Mouse (Mus musculus) mature B cell (primary cell): ENCODE data around the gene Ror2.
"Not testable (repeated sequence)": the region's sequence is repeated elsewhere in the genome, so short reads cannot be mapped to it uniquely, and the experiment has no call there.

Experiments
- in situ Hi-C: fragments of 300-500 bp; cut with MboI; formaldehyde crosslinking; loops from 2 replicates; pipeline ENCODE4 v1.14.3; 2019

The Ror2 gene

DNA sequence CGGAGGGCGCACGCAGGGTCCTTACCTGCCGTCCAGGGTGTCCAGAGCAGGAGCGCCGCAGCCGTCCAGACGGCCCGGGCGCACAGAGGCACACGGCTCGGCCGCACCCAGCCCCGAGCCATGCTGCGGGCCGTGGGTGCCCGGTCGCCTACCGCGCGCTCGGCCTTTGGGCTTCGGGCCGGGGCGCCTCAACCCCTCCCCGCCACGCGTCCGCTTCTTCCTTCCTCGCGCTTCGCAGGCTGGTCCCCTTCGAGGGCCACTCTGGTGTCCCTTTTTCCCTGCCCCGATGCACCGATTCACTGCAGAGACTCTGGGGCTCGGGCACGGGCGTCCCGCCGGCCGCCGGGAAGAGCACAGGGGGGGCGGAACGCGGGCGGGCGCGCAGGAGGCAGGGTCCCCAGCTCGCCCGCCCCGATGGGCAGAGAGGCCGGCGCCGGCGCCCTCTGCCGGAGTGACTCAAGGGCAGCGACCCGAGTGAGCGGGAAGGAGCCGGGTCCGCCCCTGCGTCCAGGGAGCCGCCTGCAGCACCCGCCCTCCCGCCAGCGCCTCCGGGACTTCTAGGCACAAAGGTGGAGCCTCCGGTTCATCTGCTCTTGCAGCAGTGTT is at the start of gene Ror2:
Gene Ror2 (minus strand): TSS at position 369 of the 606 bp plus-strand sequence.
- in situ Hi-C loops = no loop called here

DNA sequence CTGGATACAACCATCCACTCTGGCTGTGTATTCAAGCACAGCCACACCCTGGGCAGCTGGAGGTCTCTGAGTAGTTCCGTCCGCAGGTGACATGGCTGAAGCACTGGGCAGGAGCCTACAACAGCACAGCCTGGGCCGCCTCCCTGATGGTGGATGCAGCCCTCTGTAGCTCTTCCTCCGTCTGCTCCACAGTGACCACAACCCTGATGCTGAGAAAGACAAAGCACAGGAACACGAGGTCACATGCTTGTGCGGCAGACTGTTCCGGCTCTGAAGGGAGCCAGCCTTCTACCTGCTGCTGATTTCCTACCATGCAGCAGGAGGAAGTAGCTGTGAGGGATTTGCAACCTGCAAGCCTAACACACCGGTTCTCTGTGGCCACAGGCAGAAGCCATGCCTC is 47.8 kb upstream of the Ror2 start:
- in situ Hi-C loops = no loop called here

DNA sequence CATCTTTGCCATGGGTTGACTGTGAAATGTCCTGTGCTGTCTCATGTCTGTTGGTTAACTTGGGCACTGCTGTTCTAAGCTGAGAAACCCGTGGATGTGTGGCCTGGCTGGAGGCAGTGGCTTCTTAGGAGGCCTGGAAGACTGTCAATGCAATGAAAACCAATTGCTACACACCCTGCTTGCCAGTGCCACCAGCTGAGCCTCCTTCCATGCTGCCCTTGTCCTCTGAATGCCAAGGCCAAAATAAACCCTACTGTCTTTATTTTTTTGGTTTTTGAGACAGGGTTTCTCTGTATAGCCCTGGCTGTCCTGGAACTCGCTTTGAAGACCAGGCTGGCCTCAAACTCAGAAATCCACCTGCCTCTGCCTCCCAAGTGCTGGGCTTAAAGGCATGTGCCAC is 44.3 kb upstream of the Ror2 start:
- in situ Hi-C loops = no loop called here

DNA sequence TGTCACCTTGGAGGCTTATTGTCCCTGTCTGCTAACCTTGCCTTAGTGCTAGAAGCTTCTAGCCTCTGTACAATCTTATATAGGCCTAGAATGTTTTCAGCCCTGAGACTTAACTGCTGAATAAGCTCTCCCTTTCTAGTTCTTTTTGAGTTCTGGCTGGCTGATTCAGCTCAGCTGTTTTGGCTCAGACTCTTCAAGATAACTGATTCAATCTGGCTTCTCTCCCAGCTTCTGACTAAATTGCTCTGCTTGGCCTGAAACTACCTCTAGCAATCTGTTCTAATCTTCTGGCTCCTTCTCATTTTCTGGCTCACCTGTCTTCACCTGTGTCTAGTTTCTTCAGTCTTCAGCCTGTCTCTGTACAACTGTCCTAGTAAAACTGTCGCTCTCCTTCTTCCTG is 39.6 kb upstream of the Ror2 start:
- in situ Hi-C loops = no loop called here

DNA sequence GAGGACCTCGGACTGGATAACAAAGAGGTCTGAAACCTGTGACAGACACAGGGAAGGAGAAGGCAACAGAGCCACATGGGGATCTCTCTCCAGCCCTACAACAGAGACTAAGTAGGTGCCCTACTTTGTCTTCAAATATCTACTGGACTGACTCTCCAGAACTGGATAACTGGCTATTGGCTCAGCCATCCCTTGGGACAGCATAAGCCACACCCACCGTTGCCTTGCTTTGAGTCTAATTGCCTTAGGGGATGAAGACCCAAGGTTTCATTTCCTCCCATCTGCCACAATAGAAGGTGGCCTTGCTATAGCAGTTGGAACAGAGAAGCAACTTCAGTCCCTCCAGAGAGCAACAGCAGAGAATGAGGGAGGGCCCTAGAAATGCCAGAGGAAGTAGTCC is 37.7 kb upstream of the Ror2 start:
- in situ Hi-C loops = no loop called here

DNA sequence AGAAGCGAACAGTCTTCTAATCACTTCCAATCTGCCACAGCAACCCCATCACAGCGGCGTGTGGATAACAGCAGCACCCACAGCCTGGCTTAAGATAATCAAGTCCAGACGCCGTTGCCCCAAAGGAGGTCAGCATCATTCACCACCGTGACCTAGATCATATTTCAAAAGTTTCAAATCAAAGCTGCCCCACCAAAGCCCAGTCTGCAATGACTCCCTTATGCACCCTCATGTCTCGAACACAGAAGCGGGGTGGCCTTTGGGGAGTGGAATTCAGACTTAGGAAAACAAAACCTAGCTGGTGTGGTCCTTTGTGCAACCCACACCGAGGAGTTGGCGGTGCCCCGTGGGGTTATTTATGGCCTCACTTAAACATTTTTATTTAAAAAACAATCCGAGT is 35.0 kb upstream of the Ror2 start:
- in situ Hi-C loops = no loop called here

DNA sequence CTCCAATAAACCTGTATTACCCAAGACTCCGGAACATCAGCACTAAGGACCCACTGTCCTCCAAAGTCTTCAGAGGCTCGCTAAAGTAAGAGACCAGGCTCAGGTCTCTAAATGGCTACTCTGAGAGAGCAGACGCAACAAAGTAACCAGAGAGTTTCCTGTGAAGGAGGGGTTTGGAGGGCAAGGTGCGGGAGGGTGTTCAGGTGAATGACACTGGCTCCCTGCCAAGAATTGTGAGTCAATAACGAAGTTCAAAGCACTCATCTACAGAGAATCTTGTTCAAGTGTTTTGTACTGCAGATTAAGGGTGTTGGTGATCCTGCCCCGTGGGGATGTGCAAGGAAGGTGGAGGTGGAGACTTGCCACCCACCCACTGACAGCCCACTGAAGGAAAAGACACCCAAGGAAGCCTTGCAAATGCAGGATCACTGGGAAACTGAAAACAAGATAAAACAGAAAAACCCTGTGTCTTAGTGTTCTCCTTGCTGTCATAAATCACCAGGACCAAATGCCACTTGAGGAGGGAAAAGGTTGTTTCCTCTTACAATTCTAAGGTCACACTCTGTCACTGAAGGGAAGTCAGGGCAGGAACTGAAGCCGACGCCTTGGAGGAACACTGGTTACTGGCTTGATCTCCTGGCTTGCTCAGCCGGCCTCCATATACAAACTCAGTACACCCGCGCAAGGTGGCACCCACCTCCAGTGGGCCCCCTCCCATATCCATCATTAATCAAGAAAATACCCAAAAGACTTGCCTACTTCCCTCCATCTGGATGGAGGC is 30.8 kb upstream of the Ror2 start:
- in situ Hi-C loops = no loop called here

DNA sequence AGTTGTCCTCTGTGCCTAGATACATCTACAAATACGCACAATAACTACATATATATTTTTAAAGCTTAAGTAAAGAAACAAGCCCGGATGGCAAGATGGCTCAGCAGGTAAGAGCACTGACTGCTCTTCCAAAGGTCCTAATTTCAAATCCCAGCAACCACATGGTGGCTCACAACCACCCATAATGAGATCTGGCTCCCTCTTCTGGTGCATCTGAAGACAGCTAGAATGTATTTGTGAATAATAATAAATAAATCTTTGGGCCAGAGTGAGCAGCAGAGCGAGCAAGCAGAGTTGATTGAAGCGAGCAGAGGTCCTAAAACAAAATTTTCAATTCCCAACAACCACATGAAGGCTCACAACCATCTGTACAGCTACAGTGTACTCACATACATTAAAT is 29.8 kb upstream of the Ror2 start:
- in situ Hi-C loops = not testable (repeated sequence)

DNA sequence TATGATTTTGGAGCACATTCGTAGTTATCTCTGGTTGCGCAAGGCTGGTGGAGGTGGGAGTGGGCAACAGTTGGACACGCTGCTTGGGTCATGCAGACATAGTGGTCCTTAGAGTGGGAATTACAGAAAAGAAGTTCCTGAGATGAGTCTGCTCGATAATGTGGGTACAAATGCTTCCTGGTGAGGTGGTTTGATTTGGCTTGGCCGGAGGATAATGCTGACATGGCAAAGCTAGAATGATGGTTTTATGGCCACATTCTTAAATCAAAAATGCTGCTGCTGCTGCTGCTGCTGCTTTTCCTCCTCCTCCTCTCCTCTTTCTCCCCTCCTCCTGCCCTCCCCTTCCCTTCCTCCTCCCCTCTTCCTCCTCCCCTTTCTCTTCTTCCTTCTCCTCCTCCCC is 24.5 kb upstream of the Ror2 start:
- in situ Hi-C loops = no loop called here

DNA sequence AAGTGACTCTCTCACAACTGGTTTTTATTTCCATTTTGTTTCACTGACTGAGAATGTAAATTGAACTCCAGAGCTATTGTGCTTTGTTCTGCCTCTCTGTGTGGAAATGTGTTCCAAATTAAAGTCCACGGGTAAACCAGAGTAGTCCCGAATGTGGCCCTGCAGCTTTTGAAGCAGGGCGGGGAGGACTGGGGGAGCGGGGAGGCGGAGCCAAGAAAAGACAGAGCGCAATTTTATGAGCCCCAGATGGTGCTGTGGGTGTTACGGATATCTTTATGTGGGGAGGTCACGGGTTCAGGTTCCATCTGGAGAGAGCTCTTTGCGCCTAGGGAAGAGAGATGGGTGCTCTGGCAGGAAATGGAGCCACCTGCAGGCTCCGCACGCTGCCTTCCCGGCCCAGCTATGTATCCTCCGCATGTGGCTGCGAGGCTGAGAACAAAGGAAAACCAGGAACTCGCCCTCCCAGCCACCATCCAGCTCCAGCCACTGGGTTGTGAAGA is 23.8 kb upstream of the Ror2 start:
- in situ Hi-C loops = no loop called here

DNA sequence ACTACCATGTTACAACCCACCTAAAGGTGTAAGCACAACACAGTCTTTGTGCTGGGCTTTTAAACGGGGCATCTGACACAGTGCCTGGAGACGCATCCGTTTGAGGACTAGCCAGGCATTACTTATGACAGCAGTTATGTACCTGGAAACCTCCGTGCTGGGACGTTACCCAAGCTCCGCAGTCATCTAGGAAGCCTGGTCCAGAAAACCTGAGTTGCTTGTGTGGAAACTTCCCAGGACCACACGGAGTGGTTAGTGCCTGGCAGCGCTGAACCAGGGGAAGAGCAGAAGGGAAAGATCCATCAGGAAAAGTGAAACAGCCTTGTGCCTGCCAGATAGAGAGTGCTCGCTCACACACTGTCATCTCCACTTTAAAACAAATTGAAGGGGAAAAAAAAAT is 23.2 kb upstream of the Ror2 start:
- in situ Hi-C loops = no loop called here

DNA sequence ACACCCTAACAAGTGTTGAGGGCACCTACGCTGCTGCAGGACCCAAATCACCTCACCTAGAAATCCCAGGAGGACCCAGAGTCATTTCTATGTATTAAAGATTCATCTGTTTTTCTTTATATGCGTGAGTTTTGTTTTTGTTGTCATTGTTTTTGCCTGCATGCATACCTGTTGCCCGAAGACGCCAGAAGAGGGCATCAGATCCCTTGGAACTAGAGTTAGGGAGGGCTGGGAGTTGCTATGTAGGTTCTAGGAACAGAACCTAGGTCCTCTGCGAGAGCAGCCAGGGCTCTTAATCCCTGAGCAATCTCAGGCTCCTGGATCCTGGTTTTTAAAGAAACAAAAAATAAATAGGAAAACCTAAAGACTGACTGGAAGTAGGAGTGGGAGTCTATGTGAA is 20.9 kb upstream of the Ror2 start:
- in situ Hi-C loops = no loop called here

DNA sequence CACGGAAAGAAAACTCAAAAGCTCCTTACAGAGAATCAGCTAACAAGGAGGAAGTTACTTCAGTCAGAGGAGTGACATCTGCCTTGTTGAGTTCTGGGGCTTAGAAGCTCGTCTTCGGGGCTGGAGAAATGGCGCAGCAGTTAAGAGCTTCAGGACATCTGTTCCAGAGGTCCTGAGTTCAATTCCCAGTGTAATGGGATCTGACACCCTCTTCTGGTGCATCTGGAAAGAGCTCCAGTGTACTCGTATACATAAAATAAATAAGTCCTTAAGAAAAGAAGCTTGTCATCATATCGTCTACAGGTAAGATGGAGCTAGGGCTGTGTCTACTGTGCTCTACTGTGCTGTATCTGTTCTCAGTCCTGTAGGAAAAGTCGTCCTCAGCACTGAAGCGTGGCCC is 19.3 kb upstream of the Ror2 start:
- in situ Hi-C loops = no loop called here

DNA sequence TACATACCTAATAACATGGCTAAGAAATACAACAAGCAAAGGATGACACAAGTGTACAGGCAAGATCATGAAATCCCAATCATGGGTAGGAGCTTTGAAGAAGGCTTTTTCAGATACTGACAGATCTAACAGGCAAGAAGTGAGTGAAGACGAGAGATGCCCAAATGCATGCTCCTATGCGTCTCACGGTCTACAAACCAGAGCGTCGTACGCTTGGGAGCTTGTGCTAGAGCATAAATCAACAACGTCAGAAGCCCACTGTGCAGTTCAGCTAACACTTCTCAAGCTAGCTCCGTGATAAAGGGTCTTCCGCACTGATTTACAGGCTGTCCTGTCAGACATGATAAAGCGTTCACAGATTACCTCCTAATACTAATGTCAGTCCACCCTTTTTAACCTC is 16.8 kb upstream of the Ror2 start:
- in situ Hi-C loops = no loop called here

DNA sequence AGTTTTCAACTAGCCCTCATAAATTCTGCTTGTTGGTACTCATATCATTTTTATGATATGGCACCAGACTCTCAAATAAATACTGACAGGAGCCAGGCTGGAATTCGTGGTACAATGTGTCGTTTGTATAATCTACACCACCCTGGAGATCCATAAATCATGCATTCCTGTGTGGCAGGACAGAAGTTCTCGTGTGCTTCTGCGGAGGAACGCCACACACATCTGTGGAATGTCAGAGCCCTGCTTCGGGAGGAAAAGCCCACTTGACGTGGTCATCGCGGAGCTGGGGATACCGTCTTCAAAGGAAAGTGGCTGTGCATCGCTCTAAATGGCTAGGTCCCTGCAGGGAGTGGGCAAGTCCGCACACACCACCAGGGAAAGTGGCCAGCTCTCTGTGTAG is 7.1 kb upstream of the Ror2 start:
- in situ Hi-C loops = no loop called here

DNA sequence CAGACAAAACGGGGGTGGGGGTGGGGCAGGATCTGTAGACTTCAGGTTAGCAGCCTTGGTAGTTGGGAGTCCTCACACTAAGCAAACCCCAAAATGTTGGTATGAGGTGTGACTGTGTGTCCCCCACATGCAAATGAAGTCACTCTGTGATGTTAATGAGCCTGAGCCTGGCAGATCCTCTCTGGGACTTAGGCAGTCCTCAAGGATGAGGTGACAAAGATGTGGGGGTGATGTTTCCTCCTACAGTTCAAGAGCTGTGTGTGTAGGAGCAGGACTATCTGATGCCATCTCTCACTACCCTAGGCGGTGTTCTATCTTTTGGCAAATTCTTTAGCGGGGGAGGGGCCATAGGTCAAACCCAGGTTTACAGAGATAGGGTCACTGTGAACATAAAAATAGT is 6.3 kb upstream of the Ror2 start:
- in situ Hi-C loops = no loop called here

DNA sequence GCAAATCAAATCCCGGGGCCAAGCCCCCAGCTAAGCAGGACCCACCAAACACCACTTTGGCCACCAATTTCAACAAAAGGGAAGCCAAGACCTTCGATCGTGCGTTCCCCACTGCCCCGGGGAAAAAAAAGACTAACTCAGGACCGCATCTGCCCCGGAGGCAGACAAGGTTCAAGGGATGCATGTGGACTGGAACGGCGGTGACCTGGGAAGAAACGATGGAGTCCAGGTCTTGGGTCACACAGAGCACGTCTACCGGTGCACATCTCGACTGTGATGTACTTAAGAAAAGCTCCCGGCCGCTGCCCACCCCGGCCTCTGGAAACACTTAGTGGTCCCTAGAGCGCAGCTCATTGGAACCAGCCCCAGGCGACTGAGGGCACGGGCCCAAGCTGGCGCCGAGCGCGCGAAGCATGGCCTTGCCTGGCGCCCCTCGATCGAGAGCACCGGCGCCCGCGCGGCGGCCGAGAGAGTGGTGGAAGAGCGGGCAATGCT is 616 bp downstream of the Ror2 start:
- in situ Hi-C loops = no loop called here

DNA sequence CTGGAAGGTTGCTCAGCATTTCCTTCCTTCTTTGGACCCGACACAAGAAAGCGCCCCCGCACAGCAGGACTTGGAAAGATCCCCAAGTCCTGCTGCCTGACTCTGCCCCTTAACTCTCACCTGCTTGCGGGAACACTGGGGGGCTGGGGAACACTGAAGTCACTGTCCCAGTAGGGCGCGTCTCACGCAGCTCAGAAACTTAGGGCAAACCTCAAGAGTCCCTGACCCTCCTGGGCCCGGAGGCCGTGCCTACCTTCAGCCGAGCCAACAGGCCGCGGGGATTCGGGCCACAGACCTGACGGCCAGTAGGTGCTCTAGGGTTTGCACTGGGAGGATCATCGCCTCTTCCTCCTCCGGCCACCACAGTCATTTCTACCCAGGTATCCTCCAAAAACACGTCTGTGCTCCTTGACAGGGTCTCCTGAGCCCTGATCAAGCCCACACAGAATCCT is 1.2 kb downstream of the Ror2 start:
- in situ Hi-C loops = no loop called here

DNA sequence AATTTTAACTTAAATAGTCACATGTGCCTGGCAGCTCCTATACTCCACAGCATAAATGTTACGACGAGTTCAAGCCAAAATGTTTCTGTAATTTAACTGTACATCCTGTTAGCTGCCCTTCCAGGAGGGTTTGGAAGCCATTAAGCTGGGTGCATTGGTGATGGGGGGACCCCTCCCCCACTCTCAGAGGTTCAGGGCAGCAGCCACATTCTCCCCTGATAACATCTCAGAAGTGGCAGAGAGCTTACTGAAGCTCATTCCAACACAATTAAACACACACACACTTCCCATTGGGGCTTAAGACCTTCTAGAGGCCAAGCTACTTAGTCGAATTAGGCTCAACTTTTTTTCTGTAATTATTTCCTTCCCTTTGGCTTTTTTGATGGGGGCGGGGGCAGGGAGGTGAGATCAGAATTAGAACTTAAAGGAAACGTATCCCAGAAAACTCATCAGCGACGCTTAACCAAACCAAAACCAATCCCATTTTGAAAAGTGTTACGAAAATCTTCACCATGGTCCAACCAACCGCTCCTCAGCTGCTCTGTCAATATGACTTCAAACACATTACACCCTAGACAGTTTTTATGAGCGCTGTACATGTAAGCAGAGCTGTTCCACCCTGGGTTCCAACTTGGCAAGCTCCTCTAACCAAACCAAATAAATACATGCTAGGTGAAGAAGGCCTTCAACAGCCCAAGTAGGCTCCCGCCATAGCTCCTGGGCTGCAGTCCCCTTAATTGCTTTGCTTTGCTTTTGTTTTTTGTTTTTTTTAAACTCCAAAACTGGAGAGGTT is 4.1 kb downstream of the Ror2 start:
- in situ Hi-C loops = no loop called here

DNA sequence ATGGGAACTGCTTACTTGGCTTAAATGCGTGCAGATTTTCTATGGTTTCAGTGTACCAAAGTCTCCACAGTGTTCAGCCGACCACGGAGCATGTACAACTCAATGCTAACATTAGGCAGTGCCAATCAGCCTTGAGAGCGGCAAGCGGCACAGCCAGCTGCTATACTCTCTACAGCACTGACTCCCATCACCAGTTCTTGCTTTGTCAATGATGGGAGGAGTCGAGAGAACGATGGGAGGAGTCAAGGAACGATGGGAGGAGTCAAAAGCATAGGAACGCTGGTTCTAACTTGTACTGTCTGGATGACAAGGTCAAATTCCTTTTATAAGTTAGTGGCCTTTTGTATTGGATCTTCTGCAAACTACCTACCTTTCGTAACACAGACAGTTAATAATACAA is 7.0 kb downstream of the Ror2 start:
- in situ Hi-C loops = no loop called here

DNA sequence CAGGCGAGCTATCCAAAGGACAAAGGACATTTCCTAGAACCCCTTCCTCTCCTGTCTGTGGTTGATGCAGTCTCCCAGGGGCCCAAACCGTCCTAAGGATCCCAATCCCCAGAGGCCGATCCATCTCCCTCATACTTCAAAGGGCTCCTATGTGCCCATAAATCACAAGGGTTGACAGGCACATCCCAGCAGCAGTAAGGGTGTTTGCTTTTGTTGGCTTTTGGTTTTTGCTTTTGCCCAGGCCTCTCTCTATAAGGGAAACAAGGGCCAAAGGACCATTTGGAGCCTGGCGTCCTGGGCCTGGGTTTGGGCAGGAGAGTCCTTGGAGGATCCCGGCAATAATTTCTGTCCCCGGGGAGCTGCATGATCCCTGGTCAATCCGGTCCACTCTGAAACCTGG is 9.5 kb downstream of the Ror2 start:
- in situ Hi-C loops = no loop called here

DNA sequence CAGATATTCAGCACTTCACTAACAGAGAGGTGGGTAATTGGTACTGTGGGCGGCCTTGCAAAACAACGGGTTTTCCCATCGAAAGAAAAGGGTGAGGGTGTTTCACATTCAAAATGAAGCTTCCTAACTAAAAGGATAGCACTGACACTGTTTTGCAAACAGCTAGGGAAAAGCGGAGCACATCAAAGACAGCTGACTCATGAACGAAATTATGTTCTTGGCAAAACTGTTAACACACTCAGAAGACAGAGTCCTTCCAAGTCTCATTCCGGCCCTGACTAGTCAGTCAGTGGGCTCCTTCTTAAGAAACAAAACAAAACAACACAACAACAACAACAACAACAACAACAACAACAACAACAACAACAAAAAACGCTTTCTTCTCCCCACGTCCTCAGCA is 10.1 kb downstream of the Ror2 start:
- in situ Hi-C loops = no loop called here

DNA sequence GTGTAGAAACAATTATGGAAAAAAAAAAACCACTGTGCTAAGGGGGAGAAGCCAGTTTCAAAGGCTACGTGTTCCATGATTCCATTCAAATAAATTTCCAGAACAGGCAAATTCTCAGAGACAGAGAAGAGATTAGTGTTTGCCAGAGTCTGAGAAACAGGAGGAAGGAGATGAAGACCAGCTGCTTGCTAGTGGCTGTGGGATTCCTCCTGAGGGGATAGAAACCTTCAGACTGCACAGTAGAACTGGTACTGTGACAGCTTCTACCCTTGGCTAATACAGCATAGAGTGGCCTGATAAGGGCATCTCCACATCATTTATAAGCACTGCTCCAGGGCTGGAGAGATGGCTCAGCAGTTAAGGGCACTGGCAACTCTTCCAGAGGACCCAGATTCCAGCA is 11.2 kb downstream of the Ror2 start:
- in situ Hi-C loops = no loop called here
